Mouse (Mus musculus) stomach, embryonic 16.5 days (tissue): Measurements from ENCODE around the gene Gpr137c. TPM values are rescaled to one million over a fixed set of nuclear protein-coding genes. Genes with fewer than 3 reads are reported as not detected.

ENCODE experiments used
- ATAC-seq: fragments of 200-750 bp; cut with Nextera tagmentation; 2 replicates; pipeline ENCODE4 v1.8.0; 2017; ENCODE audit warnings: moderate number of reproducible peaks, moderate TSS enrichment; ENCODE audit not compliant: insufficient read depth, low FRiP score
- H3K27ac ChIP-seq: fragments of 300-500 bp; sonication (generic); 2 replicates; pipeline ENCODE4 v1.5.1; 2014; ENCODE audit warnings: low read length
- H3K27me3 ChIP-seq: fragments of 300-500 bp; sonication (generic); 2 replicates; pipeline ENCODE4 v1.6.1; 2014; ENCODE audit warnings: low read length, control low read depth, mixed read lengths; ENCODE audit not compliant: control insufficient read depth, insufficient read depth
- H3K36me3 ChIP-seq: fragments of 300-500 bp; sonication (generic); 2 replicates; pipeline ENCODE4 v1.6.1; 2014; ENCODE audit warnings: low read length; ENCODE audit not compliant: control insufficient read depth, insufficient read depth
- H3K4me1 ChIP-seq: fragments of 300-500 bp; sonication (generic); 2 replicates; pipeline ENCODE4 v1.6.1; 2014; ENCODE audit warnings: low read length, control low read depth, mixed read lengths; ENCODE audit not compliant: control insufficient read depth, insufficient read depth
- H3K4me2 ChIP-seq: fragments of 300-500 bp; sonication (generic); 2 replicates; pipeline ENCODE4 v1.6.1; 2014; ENCODE audit warnings: low read depth, low read length, mixed read lengths
- H3K4me3 ChIP-seq: fragments of 300-500 bp; sonication (generic); replicated peaks from 2 replicates; pipeline ENCODE4 v1.5.1; 2014; ENCODE audit warnings: mild to moderate bottlenecking, low read length
- H3K9ac ChIP-seq: fragments of 300-500 bp; sonication (generic); 2 replicates; pipeline ENCODE4 v1.6.1; 2014; ENCODE audit warnings: low read length
- H3K9me3 ChIP-seq: fragments of 300-500 bp; sonication (generic); replicated peaks from 2 replicates; pipeline ENCODE4 v1.6.1; 2016; ENCODE audit warnings: low read length, control low read depth; ENCODE audit not compliant: control insufficient read depth
- WGBS: fragments of 180-500 bp; shearing (Covaris S2); extraction: QIAGEN DNeasy Blood & Tissue Kit; methylation state at CpG from one replicate; pipeline ENCODE4 v1.1.7; 2014; 5-methylcytosine and 5-hydroxymethylcytosine counted together
- polyA plus RNA-seq: library from polyadenylated mRNA; unstranded; fragments of >200 nt; fragmentation: Nextera tagmentation; extraction: Ambion mirVana; gene quantifications from 2 replicates; pipeline ENCODE4 v1.2.1, GENCODE M21; 2015

Gpr137c gene
- polyA plus RNA-seq, 1 experiment from 2014 or later: 1.6 TPM

- no peak overlapping the region for H3K4me2 ChIP-seq
- no peaks in the 10 kb centered on the region for H3K4me1 ChIP-seq
- H3K27me3 ChIP-seq: no peaks in the 10 kb centered on the region
- no peak for ATAC-seq
- 78% methylated on average over 3 of the region's 3 CpGs for WGBS
- H3K36me3 ChIP-seq: no peaks in the 10 kb centered on the region
- no peak overlapping the region for H3K27ac ChIP-seq
- no peaks in the 10 kb centered on the region for H3K9me3 ChIP-seq
- no peak overlapping the region for H3K9ac ChIP-seq
- H3K4me3 ChIP-seq: no peak overlapping the region
Observed at GRCm38 (mm10) chr14:45323320-45323719, 103.8 kb downstream of the Gpr137c start.

GRCm38 (mm10) chr14:45325471-45325870 lies 106.0 kb downstream of the Gpr137c start:
- H3K27ac ChIP-seq: no peak overlapping the region
- H3K27me3 ChIP-seq: no peaks in the 10 kb centered on the region
- H3K4me3 ChIP-seq: no peak overlapping the region
- no peak overlapping the region for H3K9ac ChIP-seq
- no peak for ATAC-seq
- no peak overlapping the region for H3K4me2 ChIP-seq
- no peaks in the 10 kb centered on the region for H3K36me3 ChIP-seq
- no peaks in the 10 kb centered on the region for H3K9me3 ChIP-seq
- no peaks in the 10 kb centered on the region for H3K4me1 ChIP-seq

- Histone ChIP-seq H3K4me2 (no peak overlapping the region), H3K9ac (no peak overlapping the region), H3K4me1 (no peaks in the 10 kb centered on the region), H3K4me3 (no peak overlapping the region), H3K36me3 (peaks cover 7% of the 10 kb centered on the region; the same call in 1 of the 2 replicates), H3K27ac (no peak overlapping the region), H3K27me3 (no peaks in the 10 kb centered on the region), H3K9me3 (no peaks in the 10 kb centered on the region)
- no peak for ATAC-seq
- 90% methylated on average over 4 of the region's 4 CpGs for WGBS
Observed at GRCm38 (mm10) chr14:45328072-45328713, 108.7 kb downstream of the Gpr137c start.

GRCm38 (mm10) chr14:45329018-45329588 lies 109.6 kb downstream of the Gpr137c start:
- peak overlapping the region; percentile 55 for H3K4me2 ChIP-seq
- no peaks in the 10 kb centered on the region for H3K4me1 ChIP-seq
- 0 out of 2 replicates have a peak, but pooled peaks have one; percentile 38 for ATAC-seq
- peak overlapping the region; percentile 99 for H3K4me3 ChIP-seq
- peak overlapping the region; percentile 50 for H3K9ac ChIP-seq
- H3K9me3 ChIP-seq: no peaks in the 10 kb centered on the region
- peaks cover 7% of the 10 kb centered on the region; the same call in 1 of the 2 replicates for H3K36me3 ChIP-seq
- 13% methylated on average over 8 of the region's 8 CpGs for WGBS
- H3K27ac ChIP-seq: no peak overlapping the region; the same call in 1 of the 2 replicates
- no peaks in the 10 kb centered on the region for H3K27me3 ChIP-seq

- Histone ChIP-seq H3K4me2 (peak within 1 kb of the TSS; percentile 78), H3K9me3 (no peaks in the 10 kb centered on the region), H3K9ac (peak within 1 kb of the TSS; percentile 98), H3K27ac (peak within 1 kb of the TSS; percentile 91), H3K36me3 (peaks cover 7% of the 10 kb centered on the region; the same call in 1 of the 2 replicates), H3K4me3 (peak within 1 kb of the TSS; percentile 99), H3K4me1 (no peaks in the 10 kb centered on the region), H3K27me3 (no peaks in the 10 kb centered on the region)
- under 1% methylated on average over 43 of the region's 44 CpGs for WGBS
- ATAC-seq: peak; percentile 98
Observed at GRCm38 (mm10) chr14:45329589-45330181, 110.2 kb downstream of the Gpr137c start, which contains the start of gene Psmc6. TSS of gene Psmc6 (plus strand) at chr14:45329788.

Other genes starting within 250 kb of the Gpr137c start
- 2.0 and 2.3 TPM in 2 replicates for gene Ptger2, start 231.5 kb upstream of the Gpr137c start, polyA plus RNA-seq
- gene Txndc16, start 611 bp downstream of the Gpr137c start, polyA plus RNA-seq: 11.5 and 12.0 TPM in 2 replicates
- 49.1 and 51.9 TPM in 2 replicates for gene Ero1l, start 99.1 kb downstream of the Gpr137c start, polyA plus RNA-seq
- 128 and 138 TPM in 2 replicates for gene Psmc6, start 110.1 kb downstream of the Gpr137c start, polyA plus RNA-seq
- 39.3 and 46.1 TPM in 2 replicates for gene Styx, start 131.4 kb downstream of the Gpr137c start, polyA plus RNA-seq
- 45.5 and 55.1 TPM in 2 replicates for gene Gnpnat1, start 185.2 kb downstream of the Gpr137c start, polyA plus RNA-seq